Mouse (Mus musculus) MEL (cell line): Measurements from ENCODE around the gene Kcnab1.

Source experiments
- CTCF ChIP-seq, 3 experiments: IDR thresholded peaks in 2 of 3; conservative IDR thresholded peaks in 1 of 3; 2 replicates each; pipeline ENCODE4 v1.5.1; 2011 to 2012; ENCODE audit warnings: low read length in 3 of 3, low read depth in 2 of 3, mild to moderate bottlenecking in 2 of 3, improper control_type of control experiment in 1 of 3, inconsistent platforms in 1 of 3, mixed read lengths in 1 of 3, moderate library complexity in 1 of 3; ENCODE audit not compliant: control insufficient read depth in 1 of 3, insufficient read depth in 1 of 3, poor library complexity in 1 of 3, severe bottlenecking in 1 of 3
- ELF1 ChIP-seq: IDR thresholded peaks from 2 replicates; pipeline ENCODE4 v1.6.1; 2014; ENCODE audit warnings: low read depth, mild to moderate bottlenecking, inconsistent platforms, low read length, improper control_type of control experiment, moderate library complexity
- GATA1 ChIP-seq: IDR thresholded peaks from 2 replicates; pipeline ENCODE4 v1.6.1; 2011; ENCODE audit warnings: low read depth, low read length, improper control_type of control experiment
- HCFC1 ChIP-seq: IDR thresholded peaks from 2 replicates; pipeline ENCODE4 v1.6.1; 2012; ENCODE audit warnings: low read depth, mild to moderate bottlenecking, inconsistent platforms, low read length, improper control_type of control experiment, moderate library complexity
- KAT2A ChIP-seq: conservative IDR thresholded peaks from 2 replicates; pipeline ENCODE4 v1.6.1; 2012; ENCODE audit warnings: low read depth, low read length, improper control_type of control experiment, inconsistent platforms
- MXI1 ChIP-seq: IDR thresholded peaks from 2 replicates; pipeline ENCODE4 v1.6.1; 2011; ENCODE audit warnings: mild to moderate bottlenecking, low read depth, low read length, improper control_type of control experiment
- POLR2A ChIP-seq, 2 experiments: IDR thresholded peaks; 2 replicates each; pipeline ENCODE4 v1.6.1; 2011 to 2012; ENCODE audit warnings: low read length in 2 of 2, mild to moderate bottlenecking in 2 of 2, control low read depth in 1 of 2, improper control_type of control experiment in 1 of 2, low read depth in 1 of 2, moderate library complexity in 1 of 2; ENCODE audit not compliant: control insufficient read depth in 1 of 2, insufficient read depth in 1 of 2, poor library complexity in 1 of 2
- POLR2AphosphoS2 ChIP-seq: IDR thresholded peaks from 2 replicates; pipeline ENCODE4 v1.6.1; 2011; ENCODE audit warnings: low read length, improper control_type of control experiment
- TAL1 ChIP-seq: IDR thresholded peaks from 2 replicates; pipeline ENCODE4 v1.6.1; 2012; ENCODE audit warnings: mild to moderate bottlenecking, inconsistent platforms, low read length, moderate library complexity, mixed read lengths
- USF1 ChIP-seq: IDR thresholded peaks from 2 replicates; pipeline ENCODE4 v1.6.1; 2014; ENCODE audit warnings: low read depth, mild to moderate bottlenecking, inconsistent platforms, low read length, improper control_type of control experiment, moderate library complexity
- ZC3H11A ChIP-seq: IDR thresholded peaks from 2 replicates; pipeline ENCODE4 v1.6.1; 2012; ENCODE audit warnings: low read depth, mild to moderate bottlenecking, inconsistent platforms, low read length, improper control_type of control experiment

GRCm38 (mm10) chr3:65223635-65224034 lies 114.5 kb downstream of the Kcnab1 start:
- TF ChIP-seq KAT2A (no peak), CTCF (IDR thresholded peaks at IDR 0.05 in 2 of 3, conservative IDR thresholded peaks at IDR 0.05 in 1 of 3; ENCODE audit: control insufficient read depth in 1 of 3, insufficient read depth in 1 of 3, low read depth in 2 of 3, low read length in 3 of 3, poor library complexity in 1 of 3, severe bottlenecking in 1 of 3) (no peak), MXI1 (no peak), TAL1 (no peak), HCFC1 (no peak), POLR2AphosphoS2 (no peak), USF1 (no peak), POLR2A (IDR thresholded peaks at IDR 0.05; ENCODE audit: control insufficient read depth in 1 of 2, insufficient read depth in 1 of 2, low read depth in 1 of 2, low read length in 2 of 2, poor library complexity in 1 of 2) (no peak), ELF1 (no peak), ZC3H11A (no peak), GATA1 (no peak)
